ENCODE assay signal across 8 mouse cellular contexts in the genomic region with DNA sequence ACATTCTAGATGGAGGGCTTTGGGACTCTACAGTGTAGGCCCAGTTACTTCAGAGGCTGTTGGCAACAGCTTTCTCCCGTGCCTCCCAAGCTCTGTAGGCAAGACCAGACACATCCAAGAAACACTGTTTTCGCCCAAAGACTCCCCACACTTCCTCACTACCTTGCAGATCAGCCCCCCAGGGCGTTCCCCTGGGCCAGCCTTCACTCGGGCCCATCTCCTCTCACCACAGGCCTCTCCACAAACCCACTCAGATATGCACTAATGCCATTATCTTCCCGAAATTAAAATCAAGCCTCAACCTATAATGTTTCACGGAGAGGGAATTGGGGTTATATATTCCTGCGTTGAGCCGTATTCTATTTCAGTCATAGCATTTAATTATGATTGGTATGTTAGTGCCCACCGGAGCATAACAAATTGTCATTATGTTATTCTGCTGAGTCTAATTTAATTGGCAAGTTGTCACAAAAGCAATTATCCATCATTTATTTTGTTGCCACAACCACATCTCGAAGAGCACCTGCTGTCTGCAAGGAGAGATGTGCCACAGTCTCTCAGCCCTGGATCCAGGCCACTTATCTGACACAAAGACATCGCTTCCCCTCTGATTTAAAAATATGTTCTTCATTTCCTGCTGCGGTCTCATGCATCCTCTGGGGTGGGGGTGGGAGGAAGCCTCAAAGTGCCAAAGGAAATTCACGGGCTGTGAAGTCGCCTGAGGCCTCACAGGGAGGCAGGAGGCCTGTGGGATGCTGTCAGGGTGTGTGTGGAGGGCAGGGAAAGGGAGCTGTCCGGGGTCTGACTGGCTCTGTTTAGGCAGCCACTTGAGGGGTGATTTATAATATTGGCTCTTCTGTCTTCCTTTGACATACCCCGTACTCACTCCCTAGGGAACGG. TPM values are rescaled to one million over a fixed set of nuclear protein-coding genes. Genes with fewer than 3 reads are reported as not detected.
A peak's percentile ranks its signal among the peaks of the same experiment; 100 is the strongest.
DNase-seq lines count a peak whose midpoint lies in the region; ATAC-seq and TF ChIP-seq lines count a peak whose summit lies in the region.

No protein-coding gene starts in this region.

- no peak overlapping the region for H3K4me3 ChIP-seq in lung, postnatal 0 days (ENCODE audit: low read depth, low read length)
- H3K4me3 ChIP-seq in forebrain, embryonic 16.5 days (replicated peaks; ENCODE audit: low read length): no peak overlapping the region
- H3K4me3 ChIP-seq in limb, embryonic 11.5 days (ENCODE audit: low read depth, low read length): no peak overlapping the region

- WGBS in lung, postnatal 0 days: 47% methylated on average over 17 of the region's 17 CpGs
- WGBS in forebrain, embryonic 16.5 days: 17% methylated on average over 17 of the region's 17 CpGs
- 52% methylated on average over 17 of the region's 17 CpGs for WGBS in limb, embryonic 11.5 days

- peak overlapping the region; percentile 1; the same call in 1 of the 2 replicates for H3K27ac ChIP-seq in lung, postnatal 0 days (ENCODE audit: low read length)
- H3K27ac ChIP-seq in forebrain, embryonic 16.5 days (ENCODE audit: low read length): peak overlapping the region; percentile 60
- 0 out of 2 replicates have a peak overlapping the region, but pooled peaks have one; percentile 14 for H3K27ac ChIP-seq in limb, embryonic 11.5 days (replicated peaks; ENCODE audit: low read depth, low read length)

- no peak overlapping the region for H3K9ac ChIP-seq in lung, postnatal 0 days (replicated peaks; ENCODE audit: low read depth)
- peak overlapping the region; percentile 33; the same call in 1 of the 2 replicates for H3K9ac ChIP-seq in forebrain, embryonic 16.5 days (replicated peaks; ENCODE audit: low read depth, low read length)
- no peak overlapping the region for H3K9ac ChIP-seq in limb, embryonic 11.5 days (ENCODE audit: low read length)

- H3K9me3 ChIP-seq in lung, postnatal 0 days (ENCODE audit: low read length): no peaks in the 10 kb centered on the region
- no peaks in the 10 kb centered on the region for H3K9me3 ChIP-seq in forebrain, embryonic 16.5 days (ENCODE audit: control insufficient read depth, low read length)
- H3K9me3 ChIP-seq in limb, embryonic 11.5 days (ENCODE audit: control insufficient read depth, low read length): no peaks in the 10 kb centered on the region

- no peak for TF ChIP-seq EP300 in lung, postnatal 0 days (IDR thresholded peaks at IDR 0.05)

- peak; percentile 40 for DNase-seq in lung, postnatal 0 days (ENCODE audit: low spot score)
- DNase-seq in lung, adult 18-20 months: no peak
- no peak for DNase-seq in limb, embryonic 11.5 days (ENCODE audit: low spot score)
- peak; percentile 74 for DNase-seq in naive thymus-derived CD4-positive, alpha-beta T cell, adult 2 months (ENCODE audit: low read depth)
- DNase-seq in left cerebral cortex, postnatal 14 days (ENCODE audit: low spot score in 2 of 2): no peak
- DNase-seq in ovary, postnatal 14 days (ENCODE audit: low spot score): no peak
- DNase-seq in right cerebral cortex, postnatal 25 days: no peak

- H3K4me2 ChIP-seq in lung, postnatal 0 days (replicated peaks; ENCODE audit: low read depth, low read length): no peak overlapping the region
- H3K4me2 ChIP-seq in forebrain, embryonic 16.5 days (ENCODE audit: low read length): no peak overlapping the region
- no peak overlapping the region for H3K4me2 ChIP-seq in limb, embryonic 11.5 days (ENCODE audit: low read depth, severe bottlenecking)

- no peaks in the 10 kb centered on the region; the same call in 1 of the 2 replicates for H3K4me1 ChIP-seq in lung, postnatal 0 days (ENCODE audit: insufficient read depth, low read depth, low read length)
- peaks cover 23% of the 10 kb centered on the region for H3K4me1 ChIP-seq in forebrain, embryonic 16.5 days (replicated peaks; ENCODE audit: control insufficient read depth, insufficient read depth, low read length)
- peaks cover 16% of the 10 kb centered on the region for H3K4me1 ChIP-seq in limb, embryonic 11.5 days (ENCODE audit: control insufficient read depth, insufficient read depth, low read length)

- no peaks in the 10 kb centered on the region for H3K27me3 ChIP-seq in lung, postnatal 0 days (replicated peaks; ENCODE audit: insufficient read depth, low read length)
- no peaks in the 10 kb centered on the region for H3K27me3 ChIP-seq in forebrain, embryonic 16.5 days (replicated peaks; ENCODE audit: control insufficient read depth, insufficient read depth, low read length)
- no peaks in the 10 kb centered on the region for H3K27me3 ChIP-seq in limb, embryonic 11.5 days (ENCODE audit: control insufficient read depth, insufficient read depth, low read length)

- no peaks in the 10 kb centered on the region for H3K36me3 ChIP-seq in lung, postnatal 0 days (ENCODE audit: insufficient read depth, low read length)
- no peaks in the 10 kb centered on the region for H3K36me3 ChIP-seq in forebrain, embryonic 16.5 days (ENCODE audit: control insufficient read depth, insufficient read depth)
- H3K36me3 ChIP-seq in limb, embryonic 11.5 days (ENCODE audit: control insufficient read depth, insufficient read depth, low read length): no peaks in the 10 kb centered on the region

- TF ChIP-seq CTCF in lung, postnatal 0 days (IDR thresholded peaks at IDR 0.05): no peak

- ATAC-seq in lung, postnatal 0 days: peak; percentile 34; the same call in 1 of the 2 replicates
- peak; percentile 68 for ATAC-seq in forebrain, embryonic 16.5 days
- no peak for ATAC-seq in limb, embryonic 11.5 days (ENCODE audit: insufficient number of reproducible peaks, low FRiP score, low TSS enrichment, low read depth)

- intact Hi-C loops in left cerebral cortex, postnatal 14 days (cut with DNase I): no loop called here

RNA-seq across cellular contexts. Expression of a gene that starts 29.6 kb away (rescaled TPM):
- polyA plus RNA-seq in lung, postnatal 0 days (2015; fragmentation: Nextera tagmentation; extraction: Ambion mirVana): 46.5 TPM in 2 replicates
- 64.9 and 68.8 TPM in 2 replicates for polyA plus RNA-seq in forebrain, embryonic 16.5 days (2015; fragmentation: Nextera tagmentation; extraction: Ambion mirVana)
- 59.3 and 60.4 TPM in 2 replicates for polyA plus RNA-seq in limb, embryonic 11.5 days (2014; fragmentation: Nextera tagmentation; extraction: Ambion mirVana)
- 10 to 100 TPM; 68.6 to 75.4 TPM for total RNA-seq in left cerebral cortex, postnatal 14 days (2021)

Comparison
In these comparisons a context has a peak if more than half of its experiments do, and no peak if none do; other contexts are left out.
1. DNase-seq: peak in lung, postnatal 0 days (single experiment) and naive thymus-derived CD4-positive, alpha-beta T cell, adult 2 months (single experiment); none in lung, adult 18-20 months (0 of 2), limb, embryonic 11.5 days (single experiment), left cerebral cortex, postnatal 14 days (0 of 2), ovary, postnatal 14 days (single experiment) and right cerebral cortex, postnatal 25 days (single experiment).
2. H3K27ac ChIP-seq: peak in every context shown above with its lines; median percentile 60 in forebrain, embryonic 16.5 days; 14 in limb, embryonic 11.5 days; 1 in lung, postnatal 0 days.